18 mouse cellular contexts compared by ENCODE assay signal in the genomic region with DNA sequence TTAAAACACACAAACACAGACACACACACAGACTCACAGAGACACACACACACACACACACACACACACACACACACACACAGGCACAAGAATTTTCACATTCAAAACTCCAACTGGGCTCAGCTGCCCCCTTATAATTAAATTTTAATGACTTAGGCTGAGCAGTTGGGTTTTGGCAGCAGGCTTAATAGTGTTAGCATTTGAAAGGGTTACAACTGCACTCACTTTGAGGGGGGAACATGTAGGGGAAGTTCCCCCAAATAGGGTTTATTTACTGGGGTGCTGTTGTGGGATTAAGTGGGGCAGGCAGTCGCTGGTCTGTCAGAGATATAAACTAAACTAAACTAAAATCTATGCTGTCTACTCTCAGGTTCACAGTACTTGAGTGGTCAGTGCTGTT.
DNase-seq lines count a peak whose midpoint lies in the region; ATAC-seq and TF ChIP-seq lines count a peak whose summit lies in the region.
"Had no signal": no experiment of that assay in that cellular context is flagged by ENCODE, and none has a peak within 500 bp of the region (broad histone marks: within the 10 kb centered on the region; RNA-seq: fewer than 3 reads in every experiment).

No protein-coding gene starts in this region.

- no peak overlapping the region for H3K4me2 ChIP-seq in midbrain, embryonic 11.5 days
- no peak overlapping the region for H3K4me2 ChIP-seq in midbrain, embryonic 15.5 days
- no peak overlapping the region for H3K4me2 ChIP-seq in forebrain, embryonic 14.5 days (ENCODE audit: low read length)
- H3K4me2 ChIP-seq in hindbrain, embryonic 13.5 days, result no peak overlapping the region
- H3K4me2 ChIP-seq: heart, embryonic 12.5 days; kidney, embryonic 15.5 days; limb, embryonic 15.5 days had no signal

- no peak overlapping the region for H3K9ac ChIP-seq in midbrain, embryonic 11.5 days (ENCODE audit: low read length)
- H3K9ac ChIP-seq in midbrain, embryonic 15.5 days, result no peak overlapping the region
- no peak overlapping the region for H3K9ac ChIP-seq in forebrain, embryonic 14.5 days (ENCODE audit: low read length)
- no peak overlapping the region for H3K9ac ChIP-seq in hindbrain, embryonic 13.5 days
- H3K9ac ChIP-seq: heart, embryonic 12.5 days; kidney, embryonic 15.5 days; limb, embryonic 15.5 days; liver, postnatal 0 days had no signal

- H3K9me3 ChIP-seq in midbrain, embryonic 11.5 days (ENCODE audit: control insufficient read depth, low read length), result no peaks in the 10 kb centered on the region
- H3K9me3 ChIP-seq in midbrain, embryonic 15.5 days, result no peaks in the 10 kb centered on the region
- H3K9me3 ChIP-seq in forebrain, embryonic 14.5 days (replicated peaks; ENCODE audit: control insufficient read depth, low read length), result no peaks in the 10 kb centered on the region
- H3K9me3 ChIP-seq in hindbrain, embryonic 13.5 days, result no peaks in the 10 kb centered on the region
- H3K9me3 ChIP-seq: heart, embryonic 12.5 days; kidney, embryonic 15.5 days; limb, embryonic 15.5 days had no signal

- no peak; the same call in 1 of the 2 replicates for ATAC-seq in midbrain, embryonic 11.5 days (ENCODE audit: low FRiP score)
- ATAC-seq in midbrain, embryonic 15.5 days (replicated peaks), result no peak
- peak; percentile 71 for ATAC-seq in forebrain, embryonic 14.5 days
- 0 out of 2 replicates have a peak, but pooled peaks have one; percentile 32 for ATAC-seq in hindbrain, embryonic 13.5 days (ENCODE audit: low FRiP score)
- ATAC-seq: intestine, embryonic 16.5 days; liver, postnatal 0 days had no signal

- no peaks in the 10 kb centered on the region for H3K27me3 ChIP-seq in midbrain, embryonic 11.5 days (ENCODE audit: control insufficient read depth, insufficient read depth, low read length)
- H3K27me3 ChIP-seq in midbrain, embryonic 15.5 days (replicated peaks), result no peaks in the 10 kb centered on the region
- H3K27me3 ChIP-seq in forebrain, embryonic 14.5 days (replicated peaks; ENCODE audit: control insufficient read depth, insufficient read depth, low read length), result no peaks in the 10 kb centered on the region
- no peaks in the 10 kb centered on the region for H3K27me3 ChIP-seq in hindbrain, embryonic 13.5 days
- H3K27me3 ChIP-seq: heart, embryonic 12.5 days; kidney, embryonic 15.5 days; limb, embryonic 15.5 days had no signal

- no peak for TF ChIP-seq POLR2A in lung, adult 2 months (IDR thresholded peaks at IDR 0.05; ENCODE audit: borderline replicate concordance, extremely low read depth, low read depth, low read length)

- WGBS in midbrain, embryonic 11.5 days, result 18% methylated on average over 1 of the region's 1 CpGs
- WGBS in midbrain, embryonic 15.5 days, result 12% methylated on average over 1 of the region's 1 CpGs
- WGBS in forebrain, embryonic 14.5 days, result 0% methylated on average over 1 of the region's 1 CpGs
- whole genome bisulfite sequencing in hindbrain, embryonic 13.5 days, result 26% methylated on average over 1 of the region's 1 CpGs
- 31% methylated on average over 1 of the region's 1 CpGs for WGBS in lung, adult 2 months

- no peak overlapping the region for H3K27ac ChIP-seq in midbrain, embryonic 11.5 days (ENCODE audit: low read depth, low read length)
- H3K27ac ChIP-seq in midbrain, embryonic 15.5 days, result no peak overlapping the region
- H3K27ac ChIP-seq in forebrain, embryonic 14.5 days (ENCODE audit: low read depth, low read length), result no peak overlapping the region
- H3K27ac ChIP-seq in hindbrain, embryonic 13.5 days, result no peak overlapping the region
- H3K27ac ChIP-seq: kidney, embryonic 15.5 days; layer of hippocampus, adult 2 months; left cerebral cortex, adult 2 months; limb, embryonic 15.5 days had no signal

- TF ChIP-seq CTCF in lung, adult 2 months (IDR thresholded peaks at IDR 0.05; ENCODE audit: insufficient read depth, low read length), result no peak

- no peak overlapping the region for H3K4me3 ChIP-seq in midbrain, embryonic 11.5 days (ENCODE audit: low read depth, low read length)
- no peak overlapping the region for H3K4me3 ChIP-seq in midbrain, embryonic 15.5 days
- H3K4me3 ChIP-seq in forebrain, embryonic 14.5 days (ENCODE audit: low read depth, low read length), result no peak overlapping the region
- no peak overlapping the region for H3K4me3 ChIP-seq in hindbrain, embryonic 13.5 days
- H3K4me3 ChIP-seq in lung, adult 2 months (replicated peaks; ENCODE audit: extremely low read depth, low read depth, low read length), result no peak overlapping the region
- H3K4me3 ChIP-seq: heart, embryonic 12.5 days; kidney, embryonic 15.5 days; layer of hippocampus, adult 2 months; left cerebral cortex, adult 2 months; limb, embryonic 15.5 days had no signal

- DNase-seq in midbrain, embryonic 11.5 days (ENCODE audit: low spot score, missing footprints), result peak; percentile 67
- DNase-seq in forebrain, embryonic 14.5 days (ENCODE audit: low spot score), result peak; percentile 79
- peak; percentile 36 for DNase-seq in retina, embryonic 14.5 days (ENCODE audit: low spot score)
- no peak for DNase-seq in layer of hippocampus, adult 11-12 months (ENCODE audit: low spot score)
- DNase-seq in lung, adult 2 months, result no peak
- DNase-seq: adrenal gland, postnatal 10 days; cerebellum, adult 2 months; heart, postnatal 36 days; liver, postnatal 0 days; thymus, adult 18-20 months had no signal

- peaks cover 4% of the 10 kb centered on the region for H3K4me1 ChIP-seq in midbrain, embryonic 11.5 days (ENCODE audit: control insufficient read depth, insufficient read depth, low read length)
- peaks cover 27% of the 10 kb centered on the region for H3K4me1 ChIP-seq in midbrain, embryonic 15.5 days
- peaks cover 17% of the 10 kb centered on the region for H3K4me1 ChIP-seq in forebrain, embryonic 14.5 days (ENCODE audit: control insufficient read depth, insufficient read depth, low read length)
- peaks cover 30% of the 10 kb centered on the region for H3K4me1 ChIP-seq in hindbrain, embryonic 13.5 days (replicated peaks)
- no peaks in the 10 kb centered on the region for H3K4me1 ChIP-seq in lung, adult 2 months (ENCODE audit: control insufficient read depth, insufficient read depth, low read length)
- H3K4me1 ChIP-seq: heart, embryonic 12.5 days; kidney, embryonic 15.5 days had no signal

- H3K36me3 ChIP-seq in midbrain, embryonic 11.5 days (ENCODE audit: control insufficient read depth, insufficient read depth, low read length), result no peaks in the 10 kb centered on the region
- H3K36me3 ChIP-seq in midbrain, embryonic 15.5 days (replicated peaks), result no peaks in the 10 kb centered on the region
- no peaks in the 10 kb centered on the region for H3K36me3 ChIP-seq in forebrain, embryonic 14.5 days (ENCODE audit: control insufficient read depth, insufficient read depth, low read length)
- no peaks in the 10 kb centered on the region for H3K36me3 ChIP-seq in hindbrain, embryonic 13.5 days
- H3K36me3 ChIP-seq: heart, embryonic 12.5 days; kidney, embryonic 15.5 days; limb, embryonic 15.5 days had no signal

Comparison
In these comparisons a context has a peak if more than half of its experiments do, and no peak if none do; other contexts are left out.
1. ATAC-seq: peak in forebrain, embryonic 14.5 days (single experiment) and hindbrain, embryonic 13.5 days (single experiment); none in midbrain, embryonic 11.5 days (single experiment) and midbrain, embryonic 15.5 days (single experiment).
2. DNase-seq: peak in midbrain, embryonic 11.5 days (single experiment), forebrain, embryonic 14.5 days (single experiment) and retina, embryonic 14.5 days (single experiment); none in layer of hippocampus, adult 11-12 months (single experiment) and lung, adult 2 months (single experiment).